Mouse (Mus musculus): ENCODE measurements around the gene Cd3g.

DNA sequence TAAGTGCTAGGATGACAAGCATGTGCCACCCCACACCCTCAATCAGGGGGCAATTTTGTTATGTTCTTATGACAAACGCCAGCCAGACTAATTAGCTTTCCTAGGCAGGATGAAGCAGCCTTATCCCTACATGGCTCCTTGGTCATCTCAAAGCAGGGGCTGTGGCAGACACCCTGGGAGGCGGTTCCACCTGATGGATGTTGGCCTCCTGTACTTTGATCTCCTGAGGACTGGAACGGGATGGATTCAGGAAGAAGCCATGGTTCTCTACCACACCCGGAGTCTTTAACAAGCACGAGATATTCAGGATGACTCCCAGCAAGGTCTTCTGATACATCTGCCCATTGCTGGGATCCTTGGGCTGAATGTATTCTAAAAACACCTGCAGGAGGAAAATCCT, 32.4 kb downstream of the Cd3g start:
- no peak for TF ChIP-seq EP300 (IDR thresholded peaks at IDR 0.05)
- no peak for TF ChIP-seq CTCF (IDR thresholded peaks at IDR 0.05)

Data from lung, postnatal 0 days (tissue).